Mouse (Mus musculus): ENCODE data around the gene Scgb3a1.

DNA sequence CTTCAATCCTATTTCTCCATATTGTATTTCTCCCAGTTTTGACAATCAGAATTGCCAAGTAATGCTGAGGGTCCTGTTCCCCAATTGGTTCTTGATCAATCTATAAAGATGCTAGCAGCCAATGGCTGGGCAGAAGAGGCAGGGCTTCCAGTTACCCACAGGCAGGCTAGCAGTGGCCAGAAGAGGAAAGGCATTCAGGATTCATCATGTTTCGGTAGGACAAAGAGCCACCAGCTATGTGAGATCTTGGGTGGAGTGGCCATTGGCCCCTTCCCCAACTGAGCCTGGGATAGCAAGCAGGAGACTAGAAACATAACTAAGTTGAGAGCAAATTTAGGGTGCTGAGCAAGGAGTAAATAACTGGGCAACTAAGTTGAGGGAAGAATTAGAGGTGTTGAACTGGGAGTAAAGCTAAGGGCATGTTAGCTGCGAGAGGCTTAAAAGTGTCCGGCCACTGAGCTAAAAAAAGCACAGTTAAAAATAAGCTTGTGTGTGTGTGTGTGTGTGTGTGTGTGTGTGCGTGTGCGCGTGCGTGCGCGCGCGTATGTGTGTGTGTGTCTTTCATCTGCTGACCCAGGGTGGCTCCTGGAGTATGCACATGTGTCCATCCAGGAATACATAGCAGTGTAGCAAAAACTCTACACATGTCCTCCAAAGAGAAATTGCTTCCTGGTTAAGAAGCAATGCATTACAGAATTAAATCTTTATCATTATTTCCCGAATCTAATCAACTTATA is 21.0 kb downstream of the Scgb3a1 start:
- TF ChIP-seq CTCF (conservative IDR thresholded peaks at IDR 0.05; ENCODE audit: insufficient read depth, insufficient read length, low read depth, low read length) (no peak), POLR2A (IDR thresholded peaks at IDR 0.05; ENCODE audit: low read depth, low read length) (no peak)
